Mouse (Mus musculus) limb, embryonic 14.5 days (tissue): ENCODE data around the gene Amigo2. TPM values are rescaled to one million over a fixed set of nuclear protein-coding genes. Genes with fewer than 3 reads are reported as not detected.
A peak's percentile ranks its signal among the peaks of the same experiment; 100 is the strongest.

Experiments
- ATAC-seq: fragments of 200-750 bp; cut with Nextera tagmentation; 2 replicates; pipeline ENCODE4 v1.8.0; 2017; ENCODE audit warnings: low read depth, moderate number of reproducible peaks, moderate TSS enrichment; ENCODE audit not compliant: low FRiP score
- DNase-seq: peaks from one replicate; pipeline ENCODE4 v3.0.0-alpha.2; 2015; ENCODE audit warnings: low spot score
- H3K27ac ChIP-seq: fragments of 300-500 bp; sonication (generic); replicated peaks from 2 replicates; pipeline ENCODE4 v1.5.1; 2014; ENCODE audit warnings: low read depth, mild to moderate bottlenecking, low read length, moderate library complexity, mixed read lengths
- H3K27me3 ChIP-seq: fragments of 300-500 bp; sonication (generic); 2 replicates; pipeline ENCODE4 v1.6.1; 2014; ENCODE audit warnings: low read length, mixed read lengths; ENCODE audit not compliant: control insufficient read depth, insufficient read depth
- H3K36me3 ChIP-seq: fragments of 300-500 bp; sonication (generic); 2 replicates; pipeline ENCODE4 v1.6.1; 2014; ENCODE audit warnings: mild to moderate bottlenecking, low read length, moderate library complexity, mixed read lengths; ENCODE audit not compliant: control insufficient read depth, insufficient read depth
- H3K4me1 ChIP-seq: fragments of 300-500 bp; sonication (generic); 2 replicates; pipeline ENCODE4 v1.6.1; 2014; ENCODE audit warnings: antibody characterized with exemption, low read length, mixed read lengths; ENCODE audit not compliant: control insufficient read depth, insufficient read depth
- H3K4me2 ChIP-seq: fragments of 300-500 bp; sonication (generic); replicated peaks from 2 replicates; pipeline ENCODE4 v1.6.1; 2014; ENCODE audit warnings: low read depth, mild to moderate bottlenecking, low read length, moderate library complexity; ENCODE audit not compliant: severe bottlenecking
- H3K4me3 ChIP-seq: fragments of 300-500 bp; sonication (generic); replicated peaks from 2 replicates; pipeline ENCODE4 v1.5.1; 2014; ENCODE audit warnings: low read length
- H3K9ac ChIP-seq: fragments of 300-500 bp; sonication (generic); 2 replicates; pipeline ENCODE4 v1.6.1; 2014; ENCODE audit warnings: mild to moderate bottlenecking, low read depth, low read length, moderate library complexity; ENCODE audit not compliant: severe bottlenecking
- H3K9me3 ChIP-seq: fragments of 300-500 bp; sonication (generic); 2 replicates; pipeline ENCODE4 v1.6.1; 2016; ENCODE audit warnings: low read length; ENCODE audit not compliant: control insufficient read depth
- POLR2A ChIP-seq: fragments of 200-500 bp; IDR thresholded peaks from 2 replicates; pipeline ENCODE4 v1.8.0; 2012; ENCODE audit warnings: inconsistent platforms, mild to moderate bottlenecking, moderate library complexity, borderline replicate concordance; ENCODE audit not compliant: insufficient read depth, insufficient read length; ENCODE audit errors: extremely low read depth
- WGBS: fragments of 180-500 bp; shearing (Covaris S2); extraction: QIAGEN DNeasy Blood & Tissue Kit; methylation state at CpG from one replicate; pipeline ENCODE4 v1.1.7; 2014; 5-methylcytosine and 5-hydroxymethylcytosine counted together
- polyA plus RNA-seq, 2 experiments: library from polyadenylated mRNA; depleted of rRNA in 1 of 2; stranded (reverse) in 1 of 2; unstranded in 1 of 2; fragments of >200 nt; fragmentation: Nextera tagmentation in 1 of 2; extraction: Ambion mirVana in 1 of 2; gene quantifications; 2 replicates each; pipeline versions ENCODE4 v1.2.1 to v1.2.3; 2012 to 2014

The Amigo2 gene
- polyA plus RNA-seq, 2 experiments, result 3.9 to 5.6 TPM

GRCm38 (mm10) chr15:97235183-97235582 is 11.9 kb downstream of the Amigo2 start:
- Histone ChIP-seq H3K4me1 (no peaks in the 10 kb centered on the region), H3K27me3 (no peaks in the 10 kb centered on the region), H3K36me3 (no peaks in the 10 kb centered on the region), H3K9me3 (no peaks in the 10 kb centered on the region), H3K27ac (no peak overlapping the region), H3K4me2 (no peak overlapping the region), H3K4me3 (no peak overlapping the region), H3K9ac (no peak overlapping the region)
- ATAC-seq (no peak), DNase-seq (peak; percentile 69)
- 23% methylated on average over 7 of the region's 7 CpGs for WGBS
- no peak for TF ChIP-seq POLR2A

- no peaks in the 10 kb centered on the region for H3K4me1 ChIP-seq
- H3K9me3 ChIP-seq, result no peaks in the 10 kb centered on the region
- 90% methylated on average over 6 of the region's 6 CpGs for WGBS
- no peak overlapping the region for H3K9ac ChIP-seq
- H3K4me2 ChIP-seq, result no peak overlapping the region
- no peak for ATAC-seq
- no peak overlapping the region for H3K27ac ChIP-seq
- TF ChIP-seq POLR2A, result no peak
- no peaks in the 10 kb centered on the region for H3K36me3 ChIP-seq
- no peaks in the 10 kb centered on the region for H3K27me3 ChIP-seq
- no peak overlapping the region for H3K4me3 ChIP-seq
- no peak for DNase-seq
Measured at GRCm38 (mm10) chr15:97234076-97234475, 13.0 kb downstream of the Amigo2 start.

GRCm38 (mm10) chr15:97229494-97230077 is 17.5 kb downstream of the Amigo2 start:
- Histone ChIP-seq H3K9me3 (no peaks in the 10 kb centered on the region), H3K4me3 (no peak overlapping the region), H3K4me2 (no peak overlapping the region), H3K27me3 (no peaks in the 10 kb centered on the region), H3K4me1 (no peaks in the 10 kb centered on the region), H3K9ac (no peak overlapping the region), H3K36me3 (no peaks in the 10 kb centered on the region), H3K27ac (no peak overlapping the region)
- WGBS, result 87% methylated on average over 11 of the region's 11 CpGs
- TF ChIP-seq POLR2A, result no peak
- DNase-seq (no peak), ATAC-seq (no peak)

DNA sequence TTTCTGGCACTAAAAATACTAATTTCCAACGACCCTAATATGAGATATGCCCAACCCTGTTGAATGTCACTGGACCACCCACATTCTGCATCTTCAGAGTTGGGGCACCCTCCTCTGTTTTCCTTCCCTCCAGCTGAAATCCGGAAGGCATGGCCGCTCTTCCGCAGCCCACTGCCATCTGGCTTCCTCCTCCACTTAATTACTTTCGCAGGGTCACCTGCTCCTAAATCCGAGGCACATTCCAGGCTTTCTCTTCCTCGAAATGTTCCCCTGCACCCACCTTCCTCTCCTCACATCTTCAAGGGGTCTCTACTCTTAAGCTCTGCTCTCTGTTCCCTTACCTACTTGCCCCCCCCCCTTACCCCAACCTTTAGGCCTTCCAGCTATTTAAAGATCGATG is 23.1 kb downstream of the Amigo2 start:
- 0 out of 2 replicates have a peak, but pooled peaks cover 4% of the 10 kb centered on the region for H3K9me3 ChIP-seq
- 47% methylated on average over 8 of the region's 8 CpGs for WGBS
- TF ChIP-seq POLR2A, result no peak
- no peak overlapping the region for H3K9ac ChIP-seq
- H3K4me1 ChIP-seq, result no peaks in the 10 kb centered on the region
- ATAC-seq (no peak), DNase-seq (no peak)
- H3K27me3 ChIP-seq, result no peaks in the 10 kb centered on the region
- no peak overlapping the region for H3K27ac ChIP-seq
- H3K4me2 ChIP-seq, result no peak overlapping the region
- no peak overlapping the region for H3K4me3 ChIP-seq
- no peaks in the 10 kb centered on the region for H3K36me3 ChIP-seq

- H3K27me3 ChIP-seq, result no peaks in the 10 kb centered on the region
- no peak for ATAC-seq
- TF ChIP-seq POLR2A, result no peak
- WGBS, result 83% methylated on average over 10 of the region's 10 CpGs
- H3K36me3 ChIP-seq, result no peaks in the 10 kb centered on the region
- no peak overlapping the region for H3K4me3 ChIP-seq
- H3K9me3 ChIP-seq, result 0 out of 2 replicates have a peak, but pooled peaks cover 4% of the 10 kb centered on the region
- H3K27ac ChIP-seq, result no peak overlapping the region
- DNase-seq, result no peak
- H3K9ac ChIP-seq, result no peak overlapping the region
- no peaks in the 10 kb centered on the region for H3K4me1 ChIP-seq
- H3K4me2 ChIP-seq, result no peak overlapping the region
Measured at GRCm38 (mm10) chr15:97223431-97223830, 23.7 kb downstream of the Amigo2 start.
